Mouse (Mus musculus): Measurements from ENCODE around the gene Ppp1r27.
A peak's percentile ranks its signal among the peaks of the same experiment; 100 is the strongest.
"Not testable (repeated sequence)": the region's sequence is repeated elsewhere in the genome, so short reads cannot be mapped to it uniquely, and the experiment has no call there.

The Ppp1r27 gene

GRCm38 (mm10) chr11:120541907-120542306, 9.0 kb downstream of the Ppp1r27 start:
- peak; percentile 38 for DNase-seq

GRCm38 (mm10) chr11:120539285-120540014, 11.5 kb downstream of the Ppp1r27 start:
- DNase-seq = peak; percentile 44

- no peak for DNase-seq
Observed at GRCm38 (mm10) chr11:120538955-120539284, 12.0 kb downstream of the Ppp1r27 start.

DNA sequence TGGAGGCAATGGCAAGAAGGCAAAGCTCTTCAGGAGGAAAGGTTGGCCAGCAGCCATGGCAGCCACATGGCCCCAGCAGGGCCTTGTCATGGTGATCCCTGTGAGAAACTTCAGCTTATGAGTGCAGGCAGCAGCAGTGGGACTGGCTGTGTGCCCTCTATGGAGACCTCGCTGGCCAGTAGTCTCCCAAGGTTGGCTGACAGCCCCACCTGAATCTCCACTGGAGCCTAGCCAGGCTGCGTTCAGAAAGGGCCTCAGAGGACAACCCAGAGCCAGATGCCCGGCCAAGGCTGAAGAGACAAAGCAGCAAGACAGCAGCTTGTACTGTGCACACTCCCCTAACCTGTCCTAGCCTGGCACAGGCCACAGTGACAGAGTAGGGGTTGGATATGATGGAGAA, 12.4 kb downstream of the Ppp1r27 start:
- DNase-seq = peak; percentile 50

- DNase-seq = no peak
Observed at GRCm38 (mm10) chr11:120535804-120536203, 15.1 kb downstream of the Ppp1r27 start.

DNA sequence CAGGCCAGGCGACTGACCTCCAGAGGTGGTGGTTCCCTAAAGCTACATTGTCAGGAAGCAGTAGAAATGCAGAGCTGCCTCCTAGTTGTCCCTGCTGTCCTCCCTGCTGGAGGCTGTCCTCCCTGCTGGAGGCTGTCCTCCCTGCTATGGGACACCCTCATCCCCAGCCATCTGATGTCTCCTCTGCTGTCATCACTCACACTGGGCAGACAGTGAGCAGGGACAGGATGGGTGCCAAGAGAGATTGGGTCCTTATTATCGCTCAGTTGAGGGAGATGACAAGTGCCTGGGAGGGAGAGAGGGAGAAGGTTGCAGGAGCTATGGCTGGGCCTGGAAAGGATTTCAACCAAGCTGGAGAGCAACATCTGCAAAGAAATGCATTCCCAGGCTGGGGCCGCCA, 15.8 kb downstream of the Ppp1r27 start:
- DNase-seq = no peak

- no peak for DNase-seq
Observed at GRCm38 (mm10) chr11:120534093-120534492, 16.8 kb downstream of the Ppp1r27 start.

DNA sequence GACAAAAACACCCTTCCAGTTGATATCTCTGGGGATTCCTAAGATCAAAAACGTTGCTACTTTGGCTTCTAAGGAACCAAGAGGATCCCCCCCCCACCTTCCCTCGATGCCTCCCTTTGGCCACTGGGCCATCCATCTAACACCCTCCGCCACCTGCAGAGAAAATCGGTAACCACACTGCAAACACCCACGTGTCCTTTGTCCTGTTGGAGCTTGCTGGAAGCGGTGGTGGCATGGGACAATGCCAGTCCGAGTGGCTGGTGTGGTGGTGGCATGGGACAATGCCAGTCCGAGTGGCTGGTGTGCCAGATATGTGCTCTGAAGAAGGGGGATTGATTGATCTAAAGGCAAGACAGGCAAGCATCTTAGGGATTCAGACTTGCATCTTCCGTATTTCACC, 19.3 kb downstream of the Ppp1r27 start:
- no peak for DNase-seq

GRCm38 (mm10) chr11:120530085-120530964, 20.6 kb downstream of the Ppp1r27 start, which contains the start of gene Gcgr:
Gcgr (plus strand) TSS chr11:120530699.
- no peak for DNase-seq

- DNase-seq = no peak
Observed at GRCm38 (mm10) chr11:120528903-120529302, 22.0 kb downstream of the Ppp1r27 start.

DNA sequence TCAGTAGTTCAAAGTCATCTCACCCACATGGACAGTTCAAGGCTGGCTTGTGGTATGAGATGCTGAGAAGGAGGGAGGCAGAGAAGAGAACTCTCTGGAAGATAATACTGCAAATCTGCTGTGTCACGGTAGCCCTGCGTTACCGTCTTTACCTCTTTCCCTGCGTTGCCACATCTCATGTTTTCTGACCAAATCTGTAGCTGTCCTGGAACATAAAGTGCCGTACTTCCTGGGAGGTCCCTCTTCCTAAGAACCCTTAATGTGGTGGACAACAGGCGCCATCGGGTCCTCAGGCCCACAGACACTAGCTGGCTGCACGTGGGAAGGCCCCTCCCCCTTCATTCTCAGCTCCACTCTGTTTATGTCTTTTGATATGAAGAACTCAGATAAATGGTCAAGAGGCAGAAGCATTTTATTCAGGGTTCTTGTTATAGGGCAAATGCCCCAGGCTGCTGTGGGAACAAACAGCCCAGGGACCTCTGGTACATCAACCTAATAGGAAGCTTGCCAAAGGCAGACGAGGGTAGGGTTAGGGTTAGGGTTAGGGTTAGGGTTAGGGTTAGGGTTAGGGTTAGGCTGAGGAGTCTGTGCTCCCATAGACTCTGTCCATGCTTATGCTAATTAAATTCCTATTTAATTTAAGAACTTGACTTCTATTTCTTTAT, 23.1 kb downstream of the Ppp1r27 start:
- no peak for DNase-seq

DNA sequence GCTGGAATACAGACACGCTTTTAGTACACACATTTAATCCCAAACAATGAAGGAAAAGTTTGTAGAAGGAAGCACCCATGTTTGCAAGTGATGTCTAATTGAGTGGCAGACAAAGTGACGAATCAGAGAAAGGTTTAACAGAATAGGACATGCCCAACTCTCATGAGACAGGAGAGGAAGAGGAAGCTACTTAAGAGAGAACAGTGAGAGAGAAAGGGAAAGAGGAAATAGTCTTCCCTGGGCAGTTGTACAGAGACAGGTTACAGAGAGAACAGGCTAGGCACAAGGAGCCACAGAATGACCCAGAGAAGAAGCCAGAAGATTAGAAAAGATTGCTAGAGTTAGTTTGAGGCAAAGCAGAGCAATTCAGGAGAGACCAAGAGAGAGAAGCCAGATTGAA, 25.0 kb downstream of the Ppp1r27 start:
- no peak for DNase-seq

- no peak for DNase-seq
Observed at GRCm38 (mm10) chr11:120522581-120522980, 28.4 kb downstream of the Ppp1r27 start.

- DNase-seq = no peak
Observed at GRCm38 (mm10) chr11:120520967-120521540, 29.9 kb downstream of the Ppp1r27 start.

- DNase-seq = no peak
Observed at GRCm38 (mm10) chr11:120520498-120520897, 30.4 kb downstream of the Ppp1r27 start.

DNA sequence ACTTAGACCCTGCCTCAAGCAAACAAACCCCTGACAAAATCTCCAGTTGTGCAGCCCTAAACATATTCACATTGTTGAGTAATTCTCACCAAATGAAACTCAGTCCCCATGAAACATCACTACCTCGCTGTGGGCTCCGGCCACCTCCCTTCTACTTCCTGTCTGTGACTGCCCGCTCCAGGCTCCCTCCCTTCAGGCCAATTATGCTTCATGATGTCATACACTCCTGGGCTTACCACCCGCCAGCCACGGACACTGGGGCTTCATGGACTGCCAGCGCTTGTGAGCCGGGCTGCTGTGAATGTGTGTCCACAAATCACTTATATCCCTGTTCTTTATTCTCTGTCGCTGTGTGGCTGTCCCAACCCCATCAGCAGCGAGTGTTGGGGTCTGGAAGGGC, 31.2 kb downstream of the Ppp1r27 start:
- peak; percentile 64 for DNase-seq

DNA sequence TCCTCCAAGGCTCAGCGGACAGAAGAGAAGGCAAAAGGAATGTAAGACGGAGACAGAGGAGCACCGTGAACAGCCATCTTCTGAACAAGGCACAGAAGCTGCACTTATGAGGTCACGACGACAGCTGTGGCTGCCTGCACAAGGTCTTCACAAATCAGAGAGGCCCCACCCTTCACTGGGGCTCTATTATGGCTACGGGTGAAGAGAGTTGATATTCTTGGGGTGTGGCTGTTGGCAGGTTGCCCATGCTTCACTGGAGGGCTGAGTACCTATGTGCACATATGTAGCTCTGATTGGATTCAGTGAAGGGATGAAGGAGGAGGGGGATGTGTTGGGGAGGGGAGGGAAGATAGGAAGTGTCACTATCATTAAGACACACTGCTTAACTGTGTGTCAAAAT, 32.4 kb downstream of the Ppp1r27 start:
- DNase-seq = no peak

DNA sequence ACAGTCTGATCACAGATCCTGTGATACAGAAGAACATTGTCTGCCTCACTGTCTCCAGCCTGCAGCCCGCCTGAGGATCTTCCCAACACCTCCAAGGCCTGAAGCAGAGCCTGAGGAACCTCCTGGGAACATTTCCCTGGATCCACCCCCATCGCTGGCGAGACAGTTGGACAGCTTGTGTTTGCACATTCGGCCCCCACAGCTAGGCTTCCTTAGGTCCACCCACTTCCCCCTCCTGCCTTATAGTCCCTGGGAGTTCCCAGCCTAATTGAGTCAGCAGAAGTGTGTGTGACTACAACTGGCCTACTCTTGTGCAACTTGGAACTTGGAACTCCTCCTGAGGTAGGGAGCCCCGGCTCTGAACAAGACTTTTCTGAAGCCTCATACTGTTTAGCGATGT, 32.9 kb downstream of the Ppp1r27 start:
- peak; percentile 44 for DNase-seq

GRCm38 (mm10) chr11:120517147-120517546, 33.8 kb downstream of the Ppp1r27 start:
- DNase-seq = no peak

DNA sequence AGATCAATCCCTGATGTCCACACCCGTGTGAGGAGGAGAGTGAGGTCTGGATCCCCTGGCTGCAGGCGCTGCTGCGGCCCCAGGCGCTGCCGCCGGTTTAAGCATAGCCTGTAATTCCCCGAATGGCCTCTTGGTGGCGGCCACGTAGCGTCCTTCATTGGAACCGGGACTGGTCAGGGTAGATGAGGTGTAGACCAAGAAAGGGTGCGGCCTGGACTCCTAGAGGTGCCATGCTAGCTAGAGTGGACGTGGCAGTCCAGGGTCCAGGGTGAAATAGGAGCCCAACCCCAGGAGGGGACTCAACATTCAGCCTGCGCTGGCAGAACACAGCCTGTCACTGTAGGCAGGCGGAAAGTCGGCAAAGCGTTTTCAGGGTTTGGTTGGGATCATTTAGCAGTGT, 35.3 kb downstream of the Ppp1r27 start:
- peak; percentile 95 for DNase-seq

- DNase-seq = not testable (repeated sequence)
Observed at GRCm38 (mm10) chr11:120514262-120514661, 36.7 kb downstream of the Ppp1r27 start.

- no peak for DNase-seq
Observed at GRCm38 (mm10) chr11:120512790-120513453, 38.0 kb downstream of the Ppp1r27 start.
